Mouse (Mus musculus) c-Kit-positive CD71-positive TER-119-negative erythroid progenitor cells, embryonic 14.5 days (primary cell): ENCODE data around the gene Lifr.

Source experiments
- DNase-seq: peaks from one replicate; pipeline ENCODE4 v3.0.0-alpha.2; 2013; ENCODE audit warnings: low read depth

Lifr gene

DNA sequence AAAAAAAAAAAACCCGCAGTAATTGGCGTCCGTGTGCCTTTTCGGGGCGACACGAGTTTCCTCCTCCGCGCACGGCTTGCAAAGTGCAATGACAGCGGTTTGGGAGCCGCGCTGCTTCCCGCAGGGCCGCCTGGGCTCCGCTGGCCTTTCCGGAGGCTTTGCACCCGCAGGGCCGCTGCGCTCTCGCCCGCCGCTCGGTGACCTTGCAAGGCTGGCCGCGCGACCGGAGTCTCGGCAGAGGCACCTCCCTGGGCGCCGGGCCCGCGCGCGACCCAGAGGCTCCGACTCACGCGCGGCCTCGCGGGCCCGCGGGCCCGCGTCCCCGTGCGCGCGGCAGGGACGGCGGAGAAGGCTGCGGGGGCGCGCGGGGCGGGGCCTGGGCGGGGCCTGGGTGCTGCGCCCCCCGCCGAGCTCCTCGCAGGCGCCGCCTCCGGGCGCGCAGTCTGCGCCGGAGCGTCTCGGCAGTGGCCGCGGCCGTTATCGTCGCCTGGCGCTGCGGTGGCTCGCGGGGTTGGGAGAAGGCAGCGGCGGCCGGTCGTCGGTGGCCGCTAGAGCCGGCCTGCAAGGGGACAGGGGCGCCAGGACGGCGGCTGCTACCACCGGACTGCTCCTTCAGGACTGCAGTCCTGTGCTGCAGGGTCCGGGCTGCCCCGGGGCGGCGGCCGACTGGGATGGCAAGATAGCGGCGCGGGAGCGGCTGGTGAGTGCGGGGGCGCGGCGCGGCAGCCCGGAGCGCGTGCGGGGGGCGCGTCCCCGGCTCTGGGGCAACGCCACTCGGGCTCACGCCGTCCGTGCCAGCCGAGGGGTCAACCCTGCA, 38.9 kb downstream of the Lifr start:
- no peak for DNase-seq

DNA sequence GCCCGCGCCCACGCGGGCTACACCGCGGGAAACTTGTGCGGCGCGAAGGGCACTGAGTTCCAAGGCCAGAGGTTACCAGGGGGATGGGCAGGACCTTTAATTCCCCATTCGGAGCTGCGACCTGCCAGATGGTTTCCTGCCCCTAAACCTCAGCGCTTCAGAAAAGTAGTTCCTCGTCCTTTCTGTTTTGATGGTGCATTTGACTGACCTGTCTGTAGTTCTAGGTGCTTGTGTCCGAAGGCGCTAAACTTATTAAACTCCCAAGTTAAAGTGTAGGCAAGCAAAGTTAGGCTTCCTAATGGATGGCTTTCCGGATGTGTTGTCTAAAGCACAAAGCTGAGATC, 39.5 kb downstream of the Lifr start:
- no peak for DNase-seq

- DNase-seq: no peak
These were observed 40.3 kb downstream of the Lifr start for GRCm38 (mm10) chr15:7130691-7131225.

GRCm38 (mm10) chr15:7132741-7133140, 42.3 kb downstream of the Lifr start:
- DNase-seq: no peak

- DNase-seq: no peak
These were observed 44.1 kb downstream of the Lifr start for GRCm38 (mm10) chr15:7134454-7135052.

DNA sequence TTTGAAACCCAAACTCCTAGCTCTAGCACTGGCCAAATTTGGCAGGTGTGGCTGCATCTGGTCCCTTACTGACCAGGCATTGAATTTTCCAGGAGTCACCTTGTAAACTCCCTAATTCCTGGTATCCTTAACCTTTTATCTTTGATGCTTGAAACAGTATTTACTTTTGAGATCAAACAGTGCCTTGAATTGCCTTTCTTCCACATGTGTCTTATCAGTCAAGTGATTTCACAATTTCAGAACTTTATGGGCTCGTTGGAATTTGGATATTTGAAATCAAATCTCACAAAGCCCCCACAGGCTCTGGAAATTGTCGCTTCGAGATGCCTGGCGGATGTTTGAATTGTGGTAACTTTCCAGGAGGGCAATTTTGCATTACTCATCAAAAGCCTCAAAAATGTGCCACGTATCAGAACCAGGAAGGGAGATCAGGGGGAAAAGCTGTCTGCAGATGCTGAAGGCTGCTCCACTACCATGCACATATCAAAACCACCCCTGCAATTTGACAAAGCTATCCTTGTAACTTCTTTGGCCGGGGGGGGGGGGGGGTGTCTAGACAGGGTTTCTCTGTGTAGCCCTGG, 45.7 kb downstream of the Lifr start:
- DNase-seq: no peak

- DNase-seq: no peak
These were observed 46.5 kb downstream of the Lifr start for GRCm38 (mm10) chr15:7136912-7137311.

- DNase-seq: no peak
These were observed 47.2 kb downstream of the Lifr start for GRCm38 (mm10) chr15:7137607-7138006.

- DNase-seq: no peak
These were observed 48.1 kb downstream of the Lifr start for GRCm38 (mm10) chr15:7138471-7138870.

GRCm38 (mm10) chr15:7140322-7140721, 49.9 kb downstream of the Lifr start:
- DNase-seq: no peak

GRCm38 (mm10) chr15:7141246-7141645, 50.8 kb downstream of the Lifr start:
- no peak for DNase-seq

- DNase-seq: no peak
These were observed 53.3 kb downstream of the Lifr start for GRCm38 (mm10) chr15:7143689-7144170.

DNA sequence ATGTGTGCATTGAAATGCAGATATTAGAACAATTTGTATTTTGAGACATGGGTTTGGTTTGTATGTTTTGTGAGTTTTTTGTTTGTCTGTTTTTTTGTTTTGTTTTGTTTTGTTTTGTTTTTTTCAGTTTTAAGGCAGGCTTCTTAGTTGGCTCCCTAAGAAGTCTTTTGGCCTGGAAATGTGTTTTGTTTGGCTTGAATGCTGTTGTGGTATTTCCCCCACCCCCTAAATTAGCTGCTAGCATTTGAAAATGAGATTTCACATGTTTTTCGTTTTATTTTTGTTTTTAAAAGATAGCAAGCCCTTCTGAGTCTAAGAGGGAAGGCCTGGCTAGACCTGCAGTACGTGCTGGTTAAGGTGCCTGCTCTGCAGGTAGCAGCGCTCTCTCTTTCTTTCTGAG, 54.1 kb downstream of the Lifr start:
- DNase-seq: no peak

- no peak for DNase-seq
These were observed 54.5 kb downstream of the Lifr start for GRCm38 (mm10) chr15:7144942-7145341.

- no peak for DNase-seq
These were observed 55.1 kb downstream of the Lifr start for GRCm38 (mm10) chr15:7145555-7145954.

DNA sequence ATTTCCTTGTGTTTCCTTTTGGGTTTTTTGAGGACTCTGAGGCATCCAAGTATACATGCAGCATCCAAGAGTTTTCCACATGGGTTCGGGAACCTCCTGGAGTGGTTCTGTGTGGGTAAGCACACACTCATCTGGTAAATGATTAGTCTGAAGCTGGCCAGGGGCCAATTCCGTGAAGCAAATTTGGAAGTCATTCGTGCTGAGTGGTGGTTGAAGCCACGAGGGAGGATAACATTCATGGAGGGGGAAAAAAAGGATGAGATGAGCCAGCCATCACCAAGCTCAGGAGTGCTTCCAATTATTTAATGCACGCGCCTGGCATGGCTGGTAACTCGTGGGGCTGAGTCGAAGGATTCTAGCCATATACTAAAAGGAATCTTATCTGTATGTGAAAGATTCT, 56.1 kb downstream of the Lifr start:
- DNase-seq: no peak

- no peak for DNase-seq
These were observed 59.4 kb downstream of the Lifr start for GRCm38 (mm10) chr15:7149796-7150195.

DNA sequence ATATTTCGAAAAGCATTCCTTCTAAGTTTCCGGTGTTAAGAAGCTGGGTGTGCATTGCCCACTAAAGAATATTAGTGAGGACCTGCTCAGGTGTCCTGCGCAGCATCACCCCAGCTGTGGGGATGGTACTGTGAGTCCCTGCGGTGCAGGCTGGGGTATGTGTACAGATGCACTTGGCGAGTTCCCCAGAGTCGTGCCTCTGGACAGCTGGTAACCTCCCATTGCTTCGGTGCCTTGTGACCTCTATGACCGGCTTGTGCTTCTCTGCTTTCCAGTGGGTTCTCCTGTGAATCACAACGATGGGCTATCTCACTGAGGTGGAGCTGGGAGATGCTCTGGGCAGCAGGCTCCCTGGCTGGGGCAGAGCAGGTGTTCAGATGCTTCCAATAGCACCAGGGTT, 60.2 kb downstream of the Lifr start:
- no peak for DNase-seq

DNA sequence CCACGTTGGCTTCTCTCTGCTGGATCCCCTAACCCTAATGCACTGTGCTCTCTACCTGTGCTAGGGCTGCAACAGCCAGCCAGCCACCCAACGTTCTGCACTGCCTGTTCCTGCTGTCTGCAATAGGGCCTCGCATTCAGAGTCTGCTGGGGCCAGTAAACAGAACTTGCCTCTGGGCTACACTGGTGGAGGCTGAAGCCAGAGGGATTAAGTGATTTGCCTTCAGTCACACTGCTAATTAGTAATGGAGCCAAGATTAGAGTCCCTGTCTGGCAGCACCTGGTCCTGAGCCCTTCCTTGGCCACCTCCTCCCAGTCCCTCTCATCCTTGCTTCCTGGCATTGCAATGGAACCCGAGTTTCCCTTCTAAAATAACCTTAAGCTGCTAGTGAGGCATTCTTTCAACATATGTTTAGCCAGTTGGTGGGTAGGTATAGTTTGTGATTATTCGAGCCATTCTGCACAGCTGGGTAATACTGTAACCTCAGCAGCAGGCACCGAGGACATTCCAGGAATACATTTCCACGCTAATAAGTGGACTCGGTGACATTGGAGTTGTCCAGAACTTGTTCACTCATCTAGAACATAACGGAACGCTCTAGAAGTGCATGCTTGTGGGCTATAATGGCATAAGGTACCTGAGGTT, 61.8 kb downstream of the Lifr start:
- DNase-seq: no peak

GRCm38 (mm10) chr15:7154010-7154736, 63.8 kb downstream of the Lifr start:
- no peak for DNase-seq

DNA sequence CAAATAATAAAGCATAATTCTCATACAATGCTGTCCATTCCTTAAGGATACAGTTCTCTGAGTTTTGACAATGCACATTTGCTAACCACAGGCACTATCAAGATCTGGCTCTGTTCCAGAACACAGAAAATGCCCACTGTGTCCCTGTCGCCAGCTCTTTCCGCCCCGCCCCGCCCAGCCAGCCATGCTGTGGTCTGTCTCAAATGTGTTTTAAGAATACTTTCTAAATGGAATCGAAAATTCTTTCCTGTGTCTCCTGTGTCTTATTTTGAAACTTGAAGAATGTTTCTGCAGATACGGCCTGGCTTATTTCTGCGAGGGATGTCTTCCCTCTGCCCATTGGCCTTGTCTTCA, 64.3 kb downstream of the Lifr start:
- DNase-seq: no peak

GRCm38 (mm10) chr15:7157658-7158057, 67.2 kb downstream of the Lifr start:
- no peak for DNase-seq
